Mouse (Mus musculus): ENCODE measurements at regions not wholly inside any gene's neighbourhood (a gene's known extent, or its start where the extent isn't known, plus 50 kb on each side); places are given as distances from the start of the nearest gene placed in this dataset.

DNA sequence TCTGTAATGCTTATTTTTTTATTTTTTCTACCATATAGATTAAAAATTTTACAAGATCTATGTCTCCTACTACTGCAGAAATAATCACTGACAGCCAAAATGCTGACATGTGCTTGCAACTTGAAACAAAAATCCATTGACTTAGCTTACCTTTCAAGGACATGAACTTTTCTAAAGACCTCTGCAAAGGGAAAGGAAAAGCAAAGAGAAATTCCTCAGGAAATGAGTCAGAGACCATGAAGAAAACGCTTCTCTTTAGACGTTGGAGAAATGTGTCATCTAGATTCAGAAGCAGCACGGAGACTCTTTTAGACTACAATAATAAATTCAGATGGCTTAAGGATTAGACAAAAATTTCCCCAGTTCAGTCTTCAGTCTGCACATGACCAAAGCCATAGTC is 2188.6 kb upstream of the Tenm3 start:
- Histone ChIP-seq H3K9ac (ENCODE audit: low read depth, low read length) (no peak overlapping the region), H3K27ac (replicated peaks; ENCODE audit: low read depth, low read length) (no peak overlapping the region), H3K4me3 (ENCODE audit: low read depth, low read length) (no peak overlapping the region), H3K9me3 (ENCODE audit: control insufficient read depth, low read length) (no peaks in the 10 kb centered on the region), H3K4me2 (ENCODE audit: low read depth, low read length) (no peak overlapping the region), H3K4me1 (ENCODE audit: control insufficient read depth, insufficient read depth, low read length) (no peaks in the 10 kb centered on the region), H3K36me3 (ENCODE audit: control insufficient read depth, insufficient read depth, low read length) (no peaks in the 10 kb centered on the region), H3K27me3 (replicated peaks; ENCODE audit: control insufficient read depth, insufficient read depth, low read length) (no peaks in the 10 kb centered on the region)
- WGBS = 34% methylated on average over 3 of the region's 3 CpGs
- ATAC-seq (ENCODE audit: low read depth) (no peak), DNase-seq (ENCODE audit: low spot score) (peak; percentile 1)

DNA sequence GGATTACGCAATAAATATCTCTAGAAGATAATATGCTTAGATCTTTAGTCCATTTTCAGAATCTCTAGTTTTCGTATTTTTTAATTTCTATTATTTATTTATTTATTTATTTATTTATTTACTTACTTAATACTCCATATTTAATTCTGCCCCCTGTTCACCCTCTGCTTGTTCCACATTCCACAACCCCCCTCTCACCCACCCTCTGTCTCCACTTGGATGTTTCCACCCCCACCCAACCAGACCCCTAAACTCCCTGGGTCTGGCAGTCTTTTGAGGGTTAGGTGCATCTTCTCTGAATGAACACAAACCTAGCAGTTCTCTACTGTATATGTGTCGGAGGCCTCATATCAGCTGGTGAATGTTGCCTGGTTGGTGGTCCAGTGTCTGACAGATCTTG is 2166.8 kb upstream of the Tenm3 start:
- no peak overlapping the region for H3K27ac ChIP-seq (replicated peaks; ENCODE audit: low read depth, low read length)
- H3K9ac ChIP-seq (ENCODE audit: low read depth, low read length) = no peak overlapping the region
- H3K9me3 ChIP-seq (ENCODE audit: control insufficient read depth, low read length) = no peaks in the 10 kb centered on the region
- H3K27me3 ChIP-seq (replicated peaks; ENCODE audit: control insufficient read depth, insufficient read depth, low read length) = no peaks in the 10 kb centered on the region
- ATAC-seq (ENCODE audit: low read depth) (no peak), DNase-seq (ENCODE audit: low spot score) (no peak)
- H3K4me1 ChIP-seq (ENCODE audit: control insufficient read depth, insufficient read depth, low read length) = no peaks in the 10 kb centered on the region
- no peak overlapping the region for H3K4me3 ChIP-seq (ENCODE audit: low read depth, low read length)
- 87% methylated on average over 3 of the region's 3 CpGs for WGBS
- H3K36me3 ChIP-seq (ENCODE audit: control insufficient read depth, insufficient read depth, low read length) = no peaks in the 10 kb centered on the region
- H3K4me2 ChIP-seq (ENCODE audit: low read depth, low read length) = no peak overlapping the region

- no peak for ATAC-seq (ENCODE audit: low read depth)
Observed at GRCm38 (mm10) chr8:50967386-50967785, 2123.6 kb upstream of the Tenm3 start.

DNA sequence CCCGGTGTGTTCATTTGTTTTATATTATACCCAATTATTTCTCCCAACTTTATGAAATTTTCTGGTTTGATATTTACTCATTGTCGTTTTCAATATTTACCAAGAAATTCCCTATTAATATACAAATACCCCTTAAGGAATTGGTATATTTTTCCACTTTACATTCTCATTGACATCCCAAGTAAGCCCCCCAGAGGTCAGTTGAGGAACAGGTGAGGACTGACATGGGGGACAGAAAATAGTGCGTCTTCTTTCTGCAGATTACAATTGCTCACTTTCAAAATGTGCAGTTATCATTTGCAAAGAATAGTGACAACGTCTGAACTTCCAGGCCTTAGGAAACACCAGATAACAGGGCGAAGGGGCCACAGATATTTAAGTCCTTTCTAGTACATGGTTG is 2073.8 kb upstream of the Tenm3 start:
- Histone ChIP-seq H3K27ac (replicated peaks; ENCODE audit: low read depth, low read length) (no peak overlapping the region), H3K27me3 (replicated peaks; ENCODE audit: control insufficient read depth, insufficient read depth, low read length) (peaks cover 45% of the 10 kb centered on the region), H3K9me3 (ENCODE audit: control insufficient read depth, low read length) (no peaks in the 10 kb centered on the region), H3K9ac (ENCODE audit: low read depth, low read length) (no peak overlapping the region), H3K36me3 (ENCODE audit: control insufficient read depth, insufficient read depth, low read length) (no peaks in the 10 kb centered on the region), H3K4me3 (ENCODE audit: low read depth, low read length) (no peak overlapping the region), H3K4me1 (ENCODE audit: control insufficient read depth, insufficient read depth, low read length) (no peaks in the 10 kb centered on the region), H3K4me2 (ENCODE audit: low read depth, low read length) (no peak overlapping the region)
- ATAC-seq (ENCODE audit: low read depth) (no peak), DNase-seq (ENCODE audit: low spot score) (no peak)
- WGBS = 27% methylated on average over 5 of the region's 5 CpGs

More at GRCm38 (mm10) chr8:50967386-50967785, 2123.6 kb upstream of the Tenm3 start:
- Histone ChIP-seq H3K4me1 (ENCODE audit: control insufficient read depth, insufficient read depth, low read length) (no peaks in the 10 kb centered on the region), H3K36me3 (ENCODE audit: control insufficient read depth, insufficient read depth, low read length) (no peaks in the 10 kb centered on the region), H3K4me2 (ENCODE audit: low read depth, low read length) (peak overlapping the region; percentile 35; the same call in 1 of the 2 replicates), H3K9me3 (ENCODE audit: control insufficient read depth, low read length) (no peaks in the 10 kb centered on the region), H3K27me3 (replicated peaks; ENCODE audit: control insufficient read depth, insufficient read depth, low read length) (no peaks in the 10 kb centered on the region), H3K27ac (replicated peaks; ENCODE audit: low read depth, low read length) (no peak overlapping the region), H3K4me3 (ENCODE audit: low read depth, low read length) (no peak overlapping the region), H3K9ac (ENCODE audit: low read depth, low read length) (no peak overlapping the region)
- WGBS = 40% methylated on average over 4 of the region's 4 CpGs
- peak; percentile 56 for DNase-seq (ENCODE audit: low spot score)

DNA sequence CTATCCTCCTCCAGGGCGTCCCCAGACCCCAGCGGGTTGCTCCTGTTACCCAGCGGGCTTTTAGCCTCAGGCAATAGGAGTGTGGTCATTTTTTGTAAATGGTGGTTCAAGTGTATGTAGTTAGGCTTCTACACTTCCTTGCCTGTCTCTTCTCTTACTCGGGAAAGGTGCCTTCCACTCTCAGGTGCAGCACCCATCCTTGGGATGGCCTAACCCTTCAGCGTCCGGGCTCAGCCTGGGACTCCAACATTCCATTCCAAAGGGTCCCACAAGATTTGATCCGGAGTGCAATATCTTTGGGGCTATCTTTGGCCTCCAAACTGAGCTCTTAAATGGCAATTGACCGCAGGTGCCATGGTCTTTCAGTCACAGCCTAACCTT is 2073.0 kb upstream of the Tenm3 start:
- ATAC-seq (ENCODE audit: low read depth) = no peak
- WGBS = 2% methylated on average over 8 of the region's 8 CpGs

DNA sequence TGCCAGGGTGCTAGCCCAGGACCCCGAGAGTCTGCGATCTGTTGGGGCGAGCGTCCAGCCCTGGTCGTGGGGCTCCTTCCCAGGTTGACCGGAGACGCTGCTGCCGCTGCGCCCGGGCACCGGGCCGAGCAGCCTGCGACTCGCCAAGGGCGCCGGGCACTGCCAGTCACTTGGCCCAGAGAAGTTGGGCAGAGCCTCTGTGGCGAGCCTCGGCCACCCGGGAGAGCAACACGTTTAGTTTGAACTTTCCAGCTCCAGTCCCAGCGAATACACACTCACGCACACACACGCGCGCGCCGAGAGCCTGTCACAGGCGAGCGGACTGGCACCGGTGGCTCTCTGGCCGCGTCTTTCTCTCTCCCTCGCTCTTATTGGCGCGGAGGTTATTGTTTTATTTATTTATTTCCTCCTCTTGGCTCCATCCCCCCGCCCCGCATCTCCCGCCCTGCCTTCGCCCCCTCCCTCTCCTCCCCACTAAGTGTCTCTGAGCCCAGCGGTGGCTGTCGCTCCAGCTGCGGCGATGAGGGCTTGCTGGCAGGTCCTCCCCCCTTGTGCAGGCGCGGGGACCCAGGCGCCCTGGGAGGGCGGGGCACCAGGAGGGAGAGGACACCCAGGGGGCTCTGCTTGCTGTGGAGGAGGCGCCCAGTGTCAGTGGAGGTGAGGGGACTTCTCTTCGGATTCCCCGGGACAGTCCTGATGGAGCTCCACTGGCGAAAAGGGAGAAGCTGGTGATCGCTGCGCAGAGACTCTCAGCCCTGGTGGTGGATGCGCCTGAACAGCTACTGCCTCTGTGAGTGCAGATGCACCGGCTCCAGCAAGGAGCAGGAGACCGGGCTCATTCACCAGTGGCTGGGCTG is 2072.4 kb upstream of the Tenm3 start:
- peak; percentile 85 for ATAC-seq (ENCODE audit: low read depth)
- Histone ChIP-seq H3K9ac (ENCODE audit: low read depth, low read length) (peak overlapping the region; percentile 60), H3K4me1 (ENCODE audit: control insufficient read depth, insufficient read depth, low read length) (no peaks in the 10 kb centered on the region), H3K4me3 (ENCODE audit: low read depth, low read length) (peak overlapping the region; percentile 61), H3K4me2 (ENCODE audit: low read depth, low read length) (peak overlapping the region; percentile 100), H3K27me3 (replicated peaks; ENCODE audit: control insufficient read depth, insufficient read depth, low read length) (peaks cover 45% of the 10 kb centered on the region), H3K27ac (replicated peaks; ENCODE audit: low read depth, low read length) (no peak overlapping the region), H3K9me3 (ENCODE audit: control insufficient read depth, low read length) (no peaks in the 10 kb centered on the region), H3K36me3 (ENCODE audit: control insufficient read depth, insufficient read depth, low read length) (no peaks in the 10 kb centered on the region)
- peak; percentile 33 for DNase-seq (ENCODE audit: low spot score)
- 0% methylated on average over 32 of the region's 56 CpGs for WGBS

More for the DNA sequence above, 2073.0 kb upstream of the Tenm3 start:
- Histone ChIP-seq H3K4me2 (ENCODE audit: low read depth, low read length) (peak overlapping the region; percentile 100), H3K9ac (ENCODE audit: low read depth, low read length) (peak overlapping the region; percentile 60; the same call in 1 of the 2 replicates), H3K27ac (replicated peaks; ENCODE audit: low read depth, low read length) (no peak overlapping the region), H3K36me3 (ENCODE audit: control insufficient read depth, insufficient read depth, low read length) (no peaks in the 10 kb centered on the region), H3K27me3 (replicated peaks; ENCODE audit: control insufficient read depth, insufficient read depth, low read length) (peaks cover 45% of the 10 kb centered on the region), H3K4me1 (ENCODE audit: control insufficient read depth, insufficient read depth, low read length) (no peaks in the 10 kb centered on the region), H3K4me3 (ENCODE audit: low read depth, low read length) (peak overlapping the region; percentile 61), H3K9me3 (ENCODE audit: control insufficient read depth, low read length) (no peaks in the 10 kb centered on the region)
- DNase-seq (ENCODE audit: low spot score) = no peak

DNA sequence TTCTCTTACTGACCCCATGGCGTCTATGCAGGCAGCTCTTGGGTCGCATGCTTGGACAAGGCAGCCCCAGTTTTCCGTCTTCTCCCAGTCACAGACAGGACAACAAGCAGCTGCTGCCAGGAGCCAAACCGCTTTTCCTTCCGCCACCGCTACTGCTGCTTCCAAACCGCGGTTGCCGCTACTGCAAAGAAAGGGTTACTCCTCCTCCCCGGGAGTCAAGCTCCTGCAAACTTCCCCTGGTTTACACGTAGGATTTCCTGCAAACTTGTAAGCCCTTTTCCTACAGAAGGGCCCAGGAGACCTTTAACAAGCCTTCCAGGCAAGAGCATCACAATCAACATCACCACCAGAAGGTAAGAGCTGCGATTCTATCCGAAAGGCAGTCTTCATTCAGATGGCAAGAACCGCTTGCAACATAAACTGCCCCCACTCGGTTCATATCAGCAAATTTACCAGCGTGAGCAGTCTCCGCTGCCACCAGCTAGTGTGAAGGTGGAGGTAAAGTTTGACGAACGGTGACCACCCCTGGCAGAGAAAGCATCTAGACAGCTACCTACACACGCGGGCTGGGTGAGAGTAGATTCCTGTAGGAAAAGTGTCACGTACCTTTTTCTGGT is 2071.6 kb upstream of the Tenm3 start:
- Histone ChIP-seq H3K4me3 (ENCODE audit: low read depth, low read length) (peak overlapping the region; percentile 61), H3K9me3 (ENCODE audit: control insufficient read depth, low read length) (no peaks in the 10 kb centered on the region), H3K4me1 (ENCODE audit: control insufficient read depth, insufficient read depth, low read length) (no peaks in the 10 kb centered on the region), H3K27me3 (replicated peaks; ENCODE audit: control insufficient read depth, insufficient read depth, low read length) (peaks cover 45% of the 10 kb centered on the region), H3K4me2 (ENCODE audit: low read depth, low read length) (peak overlapping the region; percentile 100), H3K9ac (ENCODE audit: low read depth, low read length) (peak overlapping the region; percentile 60), H3K27ac (replicated peaks; ENCODE audit: low read depth, low read length) (no peak overlapping the region), H3K36me3 (ENCODE audit: control insufficient read depth, insufficient read depth, low read length) (no peaks in the 10 kb centered on the region)
- DNase-seq (ENCODE audit: low spot score) (peak; percentile 50), ATAC-seq (ENCODE audit: low read depth) (peak; percentile 42; the same call in 1 of the 2 replicates)
- under 1% methylated on average over 22 of the region's 22 CpGs for WGBS

DNA sequence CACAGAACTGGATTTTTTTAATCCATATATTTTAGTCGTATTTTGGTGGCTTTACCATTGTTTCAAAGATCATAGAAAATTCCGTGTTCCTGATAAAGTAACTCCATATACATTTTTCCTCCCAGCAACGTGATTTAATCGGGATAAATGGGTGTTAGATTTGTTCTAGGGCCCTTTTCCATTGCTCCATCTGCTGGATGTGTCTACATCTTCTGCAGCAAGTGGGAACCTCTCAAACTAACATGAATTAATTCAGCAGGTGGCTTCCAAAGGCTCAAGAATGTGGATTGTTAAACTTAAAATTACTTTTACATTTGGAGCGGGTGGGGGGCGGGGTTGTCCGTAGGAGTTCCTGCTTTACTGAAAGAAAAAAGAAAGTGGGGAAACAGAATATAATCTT is 2070.9 kb upstream of the Tenm3 start:
- H3K4me3 ChIP-seq (ENCODE audit: low read depth, low read length) = peak overlapping the region; percentile 61
- peaks cover 45% of the 10 kb centered on the region for H3K27me3 ChIP-seq (replicated peaks; ENCODE audit: control insufficient read depth, insufficient read depth, low read length)
- no peak overlapping the region for H3K9ac ChIP-seq (ENCODE audit: low read depth, low read length)
- H3K4me2 ChIP-seq (ENCODE audit: low read depth, low read length) = peak overlapping the region; percentile 100
- 19% methylated on average over 7 of the region's 7 CpGs for WGBS
- no peaks in the 10 kb centered on the region for H3K36me3 ChIP-seq (ENCODE audit: control insufficient read depth, insufficient read depth, low read length)
- ATAC-seq (ENCODE audit: low read depth) = no peak
- no peak overlapping the region for H3K27ac ChIP-seq (replicated peaks; ENCODE audit: low read depth, low read length)
- DNase-seq (ENCODE audit: low spot score) = no peak
- no peaks in the 10 kb centered on the region for H3K4me1 ChIP-seq (ENCODE audit: control insufficient read depth, insufficient read depth, low read length)
- no peaks in the 10 kb centered on the region for H3K9me3 ChIP-seq (ENCODE audit: control insufficient read depth, low read length)

All from embryonic facial prominence, embryonic 14.5 days (tissue).